Mouse (Mus musculus) heart, postnatal 10 days (tissue): ENCODE results near the gene Mrpl24. TPM values are rescaled to one million over a fixed set of nuclear protein-coding genes. Genes with fewer than 3 reads are reported as not detected.

ENCODE experiments used
- DNase-seq, 2 experiments: peaks; one replicate each; pipeline ENCODE4 v3.0.0; 2021
- intact Hi-C: fragments of 180-260 bp; cut with DNase I; formaldehyde crosslinking; loops from one replicate; pipeline ENCODE4 v1.15.1; 2025
- total RNA-seq, 2 experiments: library from RNA; stranded (reverse); gene quantifications; 2 replicates each; pipeline ENCODE4 v1.2.3; 2021

The Mrpl24 gene
- total RNA-seq, 2 experiments from 2014 or later = 60.5 to 75.5 TPM

DNA sequence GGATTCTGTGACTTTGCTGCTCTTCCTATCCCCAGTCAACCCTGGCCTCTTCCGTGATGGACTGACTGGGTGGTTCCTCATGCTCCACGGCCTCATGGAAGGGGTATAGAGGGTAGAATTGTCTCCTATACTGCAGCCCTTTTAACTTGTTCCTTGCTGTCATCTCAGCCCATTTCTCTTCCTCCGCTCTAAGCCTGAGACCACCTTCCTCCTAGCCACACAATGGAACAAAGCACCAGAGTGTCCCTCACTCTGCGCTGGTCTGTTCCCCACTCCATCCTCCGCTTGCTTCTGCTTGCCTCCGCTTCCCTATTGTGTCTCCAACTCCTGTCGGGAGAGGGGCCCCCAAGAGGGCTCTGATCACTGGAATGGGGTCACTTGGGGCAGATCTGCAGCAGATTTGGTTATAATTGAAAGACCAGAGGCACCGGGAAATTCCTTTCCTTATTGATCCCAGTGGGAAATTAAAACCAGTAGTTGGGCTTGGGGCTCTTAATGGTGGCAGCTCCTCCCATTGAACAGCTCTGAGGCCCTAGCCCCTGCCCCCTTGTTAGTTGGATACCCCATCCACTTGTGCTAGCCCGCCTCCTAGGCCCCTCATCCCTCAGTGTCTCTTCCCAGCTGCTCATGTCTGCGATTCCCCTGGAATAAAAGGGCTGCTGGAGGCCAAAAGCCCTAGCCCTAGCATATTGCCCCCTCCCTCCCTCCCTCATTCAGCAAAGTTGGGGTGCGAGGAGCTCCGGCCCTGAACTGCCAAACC, 26.7 kb downstream of the Mrpl24 start:
- intact Hi-C loops = no loop called here

DNA sequence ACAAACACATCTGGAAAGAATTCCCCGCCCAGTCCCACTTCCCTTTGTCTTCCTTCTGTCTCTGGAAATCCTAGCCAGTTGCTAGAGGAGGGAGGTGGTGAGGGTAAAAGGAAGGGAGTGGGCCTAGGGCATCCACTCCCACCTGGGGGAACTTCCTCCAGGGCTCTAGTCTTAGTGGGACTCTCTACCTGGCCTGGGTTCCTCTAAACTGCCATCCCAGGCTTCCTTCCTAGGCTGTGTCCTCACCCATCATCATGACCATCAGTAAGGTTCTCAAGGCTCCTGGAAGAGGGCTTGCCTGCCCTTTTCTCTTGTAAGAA, 27.2 kb downstream of the Mrpl24 start:
- no peak for DNase-seq
- intact Hi-C loops = no loop called here

More for the DNA sequence above, 26.7 kb downstream of the Mrpl24 start:
- no peak for DNase-seq

DNA sequence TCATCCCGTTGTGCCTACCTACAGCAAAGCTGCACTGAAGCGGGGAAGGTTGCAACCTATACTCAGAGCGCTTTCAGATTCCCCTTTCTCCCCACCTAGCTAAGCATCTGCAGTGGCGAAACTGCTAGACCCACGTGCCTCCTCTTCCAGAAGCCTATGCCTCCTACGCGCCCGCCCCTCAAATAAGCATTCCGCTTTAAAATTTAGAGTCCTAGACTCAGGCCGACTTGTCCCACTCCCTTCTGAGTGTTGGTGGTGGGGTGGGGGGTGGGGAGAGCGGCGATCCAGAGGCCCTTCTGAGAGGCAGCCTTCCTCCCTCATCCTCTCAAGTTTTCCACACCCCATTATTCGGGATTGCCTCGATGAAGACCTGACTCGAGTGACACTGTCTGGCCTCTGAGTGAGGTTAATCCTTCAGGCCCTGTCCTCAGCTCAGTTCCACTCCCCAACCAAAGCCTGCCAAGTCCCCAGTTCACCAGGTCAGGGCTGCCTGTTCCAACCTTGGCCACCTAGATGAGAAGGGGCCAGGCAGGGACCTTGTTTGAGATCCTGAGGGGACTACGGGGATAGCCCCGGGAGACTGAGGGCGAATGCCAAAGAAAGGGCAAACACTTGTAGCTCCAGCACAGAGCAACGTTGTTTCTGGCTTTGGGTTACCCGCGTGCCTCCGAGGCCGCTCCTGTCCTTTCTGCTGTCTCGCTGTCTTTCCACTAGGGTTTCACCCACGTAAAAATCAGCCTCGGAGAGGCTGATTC, 27.9 kb downstream of the Mrpl24 start:
- no peak for DNase-seq
- intact Hi-C loops = no loop called here

DNA sequence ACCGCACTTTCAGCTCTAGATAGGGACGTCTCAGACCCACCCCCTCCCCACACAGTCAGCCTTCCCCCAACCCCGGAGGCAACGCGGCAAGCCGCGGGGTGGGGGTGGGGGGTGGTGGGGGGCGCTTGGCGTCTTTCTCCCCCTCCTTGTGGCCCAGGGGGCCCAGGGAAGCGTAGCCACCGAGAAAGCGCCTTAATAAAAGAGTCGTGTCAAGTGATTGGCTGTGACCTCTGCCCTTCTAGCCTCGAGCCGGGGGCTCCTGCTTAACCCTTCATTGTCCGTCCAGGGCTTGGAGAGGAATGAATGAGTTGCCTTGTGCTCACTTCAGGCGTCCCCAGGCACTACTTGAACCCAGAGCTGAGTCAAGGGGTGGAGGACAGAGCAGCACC, 28.5 kb downstream of the Mrpl24 start:
- intact Hi-C loops = no loop called here

DNA sequence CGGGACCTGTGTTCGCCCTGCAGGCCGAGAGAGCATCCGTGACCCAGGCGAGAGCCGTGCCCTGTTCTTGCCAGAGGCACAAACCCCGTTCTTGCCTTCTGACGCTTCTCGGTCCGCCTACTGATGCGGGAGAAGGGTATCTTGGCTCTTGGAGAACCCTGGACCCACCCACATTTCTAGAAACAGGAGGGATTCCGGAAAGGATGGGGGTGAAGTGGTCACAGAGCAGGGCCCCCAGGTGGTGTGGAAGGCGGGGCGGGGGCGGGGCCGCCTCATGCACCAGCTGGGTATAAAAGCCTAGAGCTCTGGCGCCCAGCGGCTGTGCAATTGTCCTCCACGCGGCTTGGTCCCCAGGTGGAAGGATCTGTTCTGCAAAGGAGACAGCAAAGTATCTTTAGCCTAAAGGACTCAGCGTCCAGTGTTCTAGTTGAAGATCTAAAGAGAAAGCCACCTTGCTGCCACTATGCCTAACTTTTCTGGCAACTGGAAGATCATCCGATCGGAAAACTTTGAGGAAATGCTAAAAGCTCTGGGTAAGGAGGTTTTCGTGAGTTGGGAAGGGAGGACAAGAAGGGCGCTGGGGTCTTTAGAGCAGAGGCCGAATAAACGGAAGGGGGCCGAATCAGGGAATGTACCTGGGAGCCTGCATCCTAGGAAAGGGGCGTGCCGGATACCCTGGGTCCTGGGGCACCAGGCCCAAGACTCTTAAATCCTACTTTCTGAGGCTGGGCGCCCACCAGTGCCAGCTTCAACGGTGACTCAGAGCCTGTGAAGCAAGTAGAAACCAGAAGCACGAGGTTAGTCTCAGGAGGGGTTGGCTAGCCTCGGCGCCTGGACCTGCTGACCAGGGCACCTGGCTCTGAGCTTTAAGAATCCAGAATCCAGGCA, 29.3 kb downstream of the Mrpl24 start, which contains the start of gene Crabp2:
Gene Crabp2 (plus strand): TSS at position 289 of the 888 bp plus-strand sequence.
- intact Hi-C loops = no loop called here
- no peak for DNase-seq

More for the DNA sequence above, 28.5 kb downstream of the Mrpl24 start:
- no peak for DNase-seq

DNA sequence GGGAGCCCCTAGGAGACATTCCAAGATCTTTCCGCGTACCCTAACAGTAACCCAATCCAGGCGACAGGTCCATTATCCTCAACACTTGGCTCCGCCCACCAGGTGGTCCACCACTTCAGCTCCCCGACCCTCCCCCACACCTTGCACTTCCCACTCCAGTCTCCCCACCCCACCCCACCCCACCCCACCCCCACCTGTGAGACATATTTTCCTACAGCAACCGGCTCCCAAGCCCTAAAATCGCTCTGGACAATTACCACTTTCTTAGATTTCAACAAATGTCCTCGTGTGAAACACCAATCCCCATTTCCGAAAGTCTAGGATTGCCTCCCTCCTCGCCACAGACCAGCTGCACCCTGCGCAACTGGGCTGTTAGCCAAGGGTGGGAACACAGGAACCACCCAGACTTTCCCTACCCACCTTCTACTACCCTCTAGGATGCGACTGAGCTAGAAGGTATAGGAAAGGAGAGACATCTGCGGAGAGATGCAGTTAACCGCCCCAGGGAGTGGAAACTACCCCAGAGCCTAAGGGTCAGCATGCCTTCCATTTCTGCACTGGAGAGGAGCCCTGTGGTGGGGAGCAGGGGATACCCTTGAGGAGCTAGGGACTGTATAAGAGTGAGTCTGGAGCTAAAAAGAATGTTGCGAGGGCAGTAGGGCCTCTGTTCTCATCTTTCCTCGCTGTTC, 30.1 kb downstream of the Mrpl24 start:
- intact Hi-C loops = no loop called here
- DNase-seq = no peak

DNA sequence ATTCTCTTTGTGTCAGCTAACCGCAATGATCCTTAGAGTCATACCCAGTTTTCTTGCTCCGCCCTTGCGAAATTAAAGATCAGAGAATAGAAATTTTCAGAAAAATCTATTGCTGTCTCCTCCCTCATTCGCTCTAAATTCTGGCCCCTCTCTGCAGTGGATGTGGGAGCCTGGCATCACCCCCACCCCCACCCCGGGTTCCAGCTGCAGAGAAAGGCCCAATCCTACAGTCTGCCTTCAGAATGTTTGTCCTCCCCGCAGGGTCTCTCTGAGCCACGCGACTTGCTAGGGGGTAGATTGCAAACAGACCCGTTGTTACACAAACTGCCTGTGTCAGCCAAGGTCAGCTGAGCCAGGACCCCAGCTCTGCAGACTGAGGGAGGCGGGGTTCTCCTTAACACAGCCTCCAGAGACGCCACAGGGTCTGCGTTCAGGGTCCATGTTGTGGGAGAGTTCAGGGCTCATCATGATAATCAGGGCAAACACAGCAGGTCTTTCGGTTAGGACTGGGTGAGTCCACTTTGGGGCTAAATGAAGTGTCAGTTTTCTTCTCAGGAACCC, 30.7 kb downstream of the Mrpl24 start:
- intact Hi-C loops = no loop called here
- no peak for DNase-seq

DNA sequence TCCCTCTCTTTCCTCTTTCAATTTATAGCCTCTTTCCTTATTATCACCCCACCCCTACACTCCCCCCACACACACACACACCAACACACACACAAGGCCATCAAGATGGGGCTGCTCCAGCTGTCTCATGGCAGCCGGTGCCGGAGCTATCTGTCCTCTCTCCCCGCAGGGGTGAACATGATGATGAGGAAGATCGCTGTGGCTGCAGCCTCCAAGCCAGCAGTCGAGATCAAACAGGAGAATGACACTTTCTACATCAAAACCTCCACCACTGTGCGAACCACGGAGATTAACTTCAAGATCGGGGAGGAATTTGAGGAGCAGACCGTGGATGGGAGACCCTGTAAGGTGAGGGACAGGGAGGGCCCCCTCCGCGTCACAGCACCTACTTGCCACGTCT, 32.6 kb downstream of the Mrpl24 start:
- intact Hi-C loops = no loop called here

DNA sequence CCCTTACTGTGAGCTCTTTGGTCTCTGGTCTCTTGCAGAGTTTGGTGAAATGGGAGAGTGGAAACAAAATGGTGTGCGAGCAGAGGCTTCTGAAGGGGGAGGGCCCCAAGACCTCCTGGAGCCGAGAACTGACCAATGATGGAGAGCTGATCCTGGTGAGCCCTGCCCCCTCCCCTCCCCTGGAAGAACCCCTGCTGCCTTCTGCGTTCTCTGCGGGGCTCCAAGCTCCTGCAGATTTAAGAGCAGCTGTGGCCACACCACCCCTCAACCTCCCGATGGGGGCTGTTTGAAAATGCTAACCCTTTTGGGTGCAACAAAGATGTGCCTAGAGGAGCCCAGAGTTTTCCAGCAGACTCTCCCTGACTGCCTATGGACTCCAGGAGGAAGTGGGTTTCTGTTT, 33.1 kb downstream of the Mrpl24 start:
- intact Hi-C loops = no loop called here
- no peak for DNase-seq

More for the DNA sequence above, 32.6 kb downstream of the Mrpl24 start:
- no peak for DNase-seq

DNA sequence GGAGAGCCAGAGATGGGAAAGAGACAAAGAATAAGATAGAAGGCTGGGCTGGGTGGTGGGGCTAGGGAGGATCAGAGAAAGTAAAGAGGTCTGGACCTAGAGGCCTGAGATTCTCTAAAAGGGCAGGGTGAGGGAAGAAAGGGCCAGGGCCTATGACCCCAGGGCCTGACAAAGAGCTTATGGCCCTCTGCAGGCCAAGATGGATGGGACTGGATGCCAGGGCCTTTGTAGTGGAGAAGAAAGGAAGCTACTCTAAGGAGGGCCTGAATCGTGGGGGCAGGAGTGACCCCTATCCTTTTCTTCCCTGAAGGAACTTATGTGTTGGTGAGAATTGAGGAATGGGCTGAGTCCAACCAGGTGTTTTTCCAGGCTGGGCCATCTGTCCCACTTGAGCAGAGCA, 38.8 kb downstream of the Mrpl24 start:
- intact Hi-C loops = no loop called here
- no peak for DNase-seq

DNA sequence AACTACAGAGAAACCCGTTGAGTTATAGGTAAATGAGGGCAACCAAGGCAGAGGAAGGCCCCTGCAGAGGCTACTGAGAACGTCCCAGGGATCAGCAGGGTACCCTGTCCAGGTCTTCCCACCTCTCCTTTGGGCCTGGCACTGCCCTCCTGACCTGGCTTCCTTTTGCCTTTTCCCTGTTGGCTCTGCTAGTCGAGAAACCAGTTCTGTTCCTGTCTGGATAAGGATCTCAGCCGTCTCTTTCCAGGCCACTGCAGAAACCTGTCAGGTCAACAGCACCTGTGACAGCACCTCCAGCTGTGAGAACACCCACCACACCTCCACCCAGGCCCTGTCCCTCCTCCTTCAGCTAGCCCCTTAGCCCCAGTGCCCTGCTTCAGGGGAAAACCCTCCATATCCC, 39.2 kb downstream of the Mrpl24 start:
- DNase-seq = no peak
- intact Hi-C loops = no loop called here

DNA sequence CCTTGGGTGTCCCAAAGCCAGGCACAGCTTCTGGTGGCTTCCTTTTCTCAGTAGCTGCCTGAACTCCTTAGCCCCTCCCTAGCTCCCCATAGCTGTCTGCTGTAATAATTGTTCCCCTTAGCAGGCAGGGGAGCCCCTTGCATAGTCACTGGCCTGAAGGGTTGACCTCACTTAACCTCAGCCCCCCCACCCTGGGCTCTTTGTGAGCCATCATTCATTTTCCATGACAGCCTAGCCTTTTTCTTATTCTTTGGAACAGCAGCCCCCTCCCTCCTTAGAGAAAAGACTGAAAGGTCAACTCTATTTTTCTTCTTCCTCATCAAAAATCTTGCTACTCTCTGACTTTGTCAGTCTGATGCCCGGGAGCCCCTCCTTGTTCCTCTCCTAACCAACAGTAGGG, 39.7 kb downstream of the Mrpl24 start:
- no peak for DNase-seq
- intact Hi-C loops = no loop called here

DNA sequence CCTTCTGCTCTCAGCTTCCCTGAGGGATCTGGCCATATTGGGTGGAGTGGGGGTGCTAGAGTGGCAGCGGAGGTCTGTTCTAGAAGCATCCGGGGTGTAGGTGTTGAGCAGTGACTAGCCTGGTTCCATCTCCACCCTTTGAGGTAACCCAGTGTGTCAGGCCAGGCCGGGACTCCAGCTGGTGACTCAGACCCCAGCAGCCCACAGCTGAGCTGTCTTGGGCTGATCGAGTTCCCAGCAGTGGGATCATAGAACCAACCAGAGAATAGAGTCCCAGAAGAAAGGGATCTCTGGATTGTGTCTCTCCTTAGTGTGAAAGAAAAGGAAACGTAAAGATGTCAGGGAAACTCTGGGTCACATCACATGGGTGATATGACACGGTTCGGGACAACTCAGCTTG, 40.1 kb downstream of the Mrpl24 start:
- intact Hi-C loops = no loop called here
- DNase-seq = no peak

DNA sequence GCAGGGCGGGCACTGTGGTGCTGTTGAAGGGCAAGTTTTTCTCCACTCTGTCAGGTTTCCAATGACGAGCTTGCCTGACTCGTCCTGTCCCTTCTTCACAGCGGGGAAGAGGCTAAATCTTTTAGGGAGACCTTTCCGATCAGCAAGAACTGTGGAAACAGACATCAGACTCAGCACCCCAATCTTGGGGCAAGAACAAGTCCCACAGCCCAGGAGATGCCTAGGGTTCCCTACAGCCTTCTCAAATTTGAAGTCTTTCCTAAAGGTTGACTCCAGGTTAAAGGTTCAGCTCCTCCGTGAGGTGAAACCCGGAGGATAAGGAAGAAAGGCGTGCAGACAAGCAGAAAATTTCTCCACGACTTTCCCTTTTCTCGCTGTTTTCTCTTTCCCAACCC, 40.9 kb downstream of the Mrpl24 start:
- no peak for DNase-seq
- intact Hi-C loops = loop anchor here (5.0 kb wide), 1 partner anchor 37 kb away; no protein-coding TSS in a partner anchor

DNA sequence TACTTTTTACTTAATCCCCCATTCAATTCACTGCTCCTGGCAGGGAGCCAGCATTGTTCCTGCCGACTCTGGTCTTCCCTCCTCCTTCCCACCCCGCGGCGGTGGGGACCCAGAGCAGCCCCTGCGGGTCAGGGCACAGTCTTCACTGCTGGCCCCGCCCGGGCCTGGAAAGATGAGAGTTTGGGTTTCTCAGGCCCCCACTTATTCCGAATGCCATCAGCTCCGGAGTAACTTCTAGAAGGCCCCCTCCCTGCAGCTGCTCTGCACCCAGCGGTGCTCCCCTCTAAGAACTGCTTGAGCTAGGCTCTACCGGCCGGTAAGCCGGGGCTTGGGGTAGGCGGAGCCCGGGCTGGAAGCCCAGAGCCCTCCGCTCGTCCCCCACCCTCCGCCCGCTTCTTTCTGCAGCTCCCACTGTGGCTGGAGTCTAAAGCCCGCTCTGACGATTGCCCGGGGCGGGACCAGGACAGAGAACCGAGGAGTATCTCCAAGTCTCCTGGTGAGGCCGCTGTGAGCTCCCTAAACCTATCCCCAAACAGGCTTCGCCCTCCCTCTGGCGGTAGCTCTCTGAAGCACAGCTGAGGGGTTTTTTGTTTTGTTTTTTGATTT, 41.4 kb downstream of the Mrpl24 start:
- intact Hi-C loops = loop anchor here (1.0 to 5.0 kb wide), 2 partner anchors 25 to 37 kb away; no protein-coding TSS in a partner anchor
- peak; percentile 93 for DNase-seq

DNA sequence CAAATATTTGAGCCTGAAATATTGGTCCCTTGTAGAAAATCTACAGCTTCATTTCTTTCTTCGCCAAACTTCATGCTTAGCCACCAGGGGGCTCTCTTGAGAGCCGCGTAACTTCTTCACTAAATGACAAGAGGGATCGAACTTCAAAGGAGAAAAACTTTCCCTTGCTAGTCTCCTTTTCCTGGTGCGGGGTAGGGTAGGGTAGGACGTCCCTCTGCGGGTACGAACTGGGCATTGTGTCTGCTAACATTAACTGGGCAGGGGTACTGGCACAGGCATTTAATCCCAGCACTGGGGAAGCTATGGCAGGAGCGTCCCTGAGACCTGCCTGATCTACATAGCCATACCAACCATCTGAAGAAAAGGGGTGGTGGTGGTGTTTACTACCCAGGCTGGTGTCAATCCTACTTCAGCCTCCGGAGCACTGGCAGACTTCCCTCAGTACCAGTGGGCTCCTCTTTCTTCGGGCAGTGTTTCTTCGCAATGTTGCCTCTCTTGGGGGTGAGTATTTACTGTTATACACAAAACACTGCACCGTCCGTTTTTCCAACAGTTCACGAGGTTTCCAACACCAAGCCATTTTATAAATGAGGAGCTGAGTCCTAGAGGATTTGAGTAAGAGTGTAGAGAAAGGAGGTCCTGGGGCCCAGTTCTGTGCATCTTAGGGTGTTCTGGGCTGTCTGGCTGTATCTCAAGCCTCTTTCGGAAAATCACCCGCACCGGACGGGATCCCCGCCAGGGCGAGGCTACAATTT, 51.1 kb downstream of the Mrpl24 start:
- intact Hi-C loops = loop anchor here (1.0 kb wide), 1 partner anchor 17 kb away; no protein-coding TSS in a partner anchor
- peak; percentile 73 to 84 for DNase-seq

DNA sequence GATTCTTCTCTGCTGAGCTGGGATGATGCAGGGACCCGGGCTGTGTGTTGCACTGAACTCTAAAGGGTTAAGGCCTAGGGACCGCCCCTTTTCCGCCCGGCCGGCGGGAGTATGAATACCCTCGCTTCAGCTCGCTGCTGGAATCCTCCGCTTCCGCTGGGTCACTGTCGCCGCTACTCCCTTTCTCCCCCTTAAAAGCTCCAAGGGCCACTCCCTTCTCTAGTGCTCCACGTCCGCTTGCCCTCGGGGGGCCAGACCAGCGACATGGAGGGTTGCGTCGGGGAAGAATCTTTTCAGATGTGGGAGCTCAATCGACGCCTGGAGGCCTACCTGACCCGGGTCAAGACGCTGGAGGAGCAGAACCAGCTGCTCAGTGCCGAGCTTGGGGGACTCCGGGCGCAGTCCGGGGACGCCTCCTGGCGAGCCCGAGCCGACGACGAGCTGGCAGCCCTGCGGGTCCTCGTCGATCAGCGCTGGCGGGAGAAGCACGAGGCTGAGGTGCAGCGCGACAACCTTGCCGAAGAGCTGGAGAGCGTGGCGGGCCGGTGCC, 51.7 kb downstream of the Mrpl24 start, which contains the start of gene Nes:
Gene Nes (plus strand): TSS at position 140 of the 550 bp plus-strand sequence.
- peak; percentile 83 to 84 for DNase-seq
- intact Hi-C loops = loop anchor here (1.0 kb wide), 2 partner anchors 16 to 100 kb away; no protein-coding TSS in a partner anchor

DNA sequence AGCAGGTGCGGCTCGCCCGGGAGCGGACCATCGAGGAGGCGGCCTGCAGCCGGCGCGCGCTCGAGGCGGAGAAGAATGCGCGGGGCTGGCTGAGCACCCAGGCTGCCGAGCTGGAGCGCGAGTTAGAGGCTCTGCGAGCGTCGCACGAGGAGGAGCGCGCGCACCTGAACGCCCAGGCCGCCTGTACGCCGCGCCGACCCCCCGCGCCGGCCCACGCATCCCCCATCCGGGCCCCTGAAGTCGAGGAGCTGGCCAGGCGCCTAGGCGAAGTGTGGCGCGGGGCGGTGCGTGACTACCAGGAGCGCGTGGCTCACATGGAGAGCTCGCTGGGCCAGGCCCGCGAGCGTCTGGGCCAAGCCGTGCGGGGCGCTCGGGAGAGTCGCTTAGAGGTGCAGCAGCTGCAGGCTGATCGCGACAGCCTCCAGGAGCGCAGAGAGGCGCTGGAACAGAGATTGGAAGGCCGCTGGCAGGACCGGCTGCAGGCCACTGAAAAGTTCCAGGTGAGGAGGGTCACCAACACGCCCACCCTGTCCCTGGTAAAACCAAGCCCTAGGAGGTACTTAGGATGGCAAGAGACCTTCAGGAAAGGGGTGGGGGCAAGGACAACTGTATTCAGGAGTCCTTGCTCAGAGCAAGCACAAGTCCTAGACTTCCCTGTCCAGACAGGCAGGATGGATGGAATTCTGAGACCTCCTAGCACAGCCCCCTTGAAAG, 52.3 kb downstream of the Mrpl24 start:
- intact Hi-C loops = loop anchor here (1.0 kb wide), 1 partner anchor 100 kb away; no protein-coding TSS in a partner anchor
- DNase-seq = peak in 1 of 2 experiments; percentile 34
